Mouse (Mus musculus) central nervous system, embryonic 14 days (tissue): ENCODE measurements around the gene Rhox11. TPM values are rescaled to one million over a fixed set of nuclear protein-coding genes. Genes with fewer than 3 reads are reported as not detected.

Source experiments
- polyA plus RNA-seq: library from polyadenylated mRNA; depleted of rRNA; stranded (reverse); fragments of >200 nt; gene quantifications from 2 replicates; pipeline ENCODE4 v1.2.3, GENCODE M21; 2012; rRNA removed

Rhox11 gene
- not detected in 2 replicates for polyA plus RNA-seq

GRCm38 (mm10) chrX:38085041-38085440, at the start of gene Rhox11:
TSS of gene Rhox11 (minus strand) at chrX:38085141.

DNA sequence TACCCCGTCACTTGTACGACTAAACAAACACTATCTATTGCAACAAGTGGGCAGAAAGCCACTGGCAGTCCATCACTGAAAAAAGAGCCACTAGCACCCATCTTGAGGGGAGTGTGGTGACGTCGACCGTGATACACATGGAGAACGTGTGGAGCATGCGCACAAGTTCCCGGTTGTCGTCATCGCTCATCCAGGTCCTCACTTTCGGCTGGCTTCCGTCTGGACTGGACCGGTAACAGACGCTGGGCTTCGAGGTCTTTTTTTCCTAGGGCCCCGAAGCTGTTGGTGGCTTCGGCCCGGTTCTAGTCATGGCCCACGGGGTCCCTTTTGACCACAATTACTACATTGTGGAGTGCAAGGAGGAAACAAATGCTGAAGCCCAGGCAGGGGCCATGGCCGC, 36.0 kb upstream of the Rhox11 start, which contains the start of gene Rhox13:
Gene Rhox13, plus strand, starts transcription at position 238 of the 400 bp plus-strand sequence.

GRCm38 (mm10) chrX:38110807-38111206, 25.9 kb upstream of the Rhox11 start, which contains the start of gene Rhox12:
TSS of gene Rhox12 (minus strand) at chrX:38110907.

DNA sequence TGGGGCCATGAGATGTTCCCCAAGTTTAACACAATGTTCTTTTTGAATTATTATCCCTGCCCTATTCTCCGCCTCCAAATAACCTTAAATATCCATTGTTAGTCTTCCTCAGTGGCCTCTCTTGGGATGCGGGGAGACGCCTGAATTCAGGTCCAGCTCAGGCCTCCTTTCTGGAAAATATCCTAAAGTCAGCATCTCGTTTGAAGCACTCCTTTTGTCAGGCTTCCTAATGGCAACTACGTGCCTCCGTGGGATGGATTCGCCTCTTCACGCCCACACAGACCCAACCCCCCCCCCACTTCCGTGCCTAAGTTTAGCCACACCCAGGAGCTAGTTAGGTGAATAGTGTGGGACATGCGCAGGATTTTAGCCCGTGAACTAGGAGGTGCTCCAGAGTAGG, 18.8 kb downstream of the Rhox11 start, which contains the start of gene Rhox10:
Gene Rhox10, plus strand, starts transcription at position 301 of the 400 bp plus-strand sequence.

DNA sequence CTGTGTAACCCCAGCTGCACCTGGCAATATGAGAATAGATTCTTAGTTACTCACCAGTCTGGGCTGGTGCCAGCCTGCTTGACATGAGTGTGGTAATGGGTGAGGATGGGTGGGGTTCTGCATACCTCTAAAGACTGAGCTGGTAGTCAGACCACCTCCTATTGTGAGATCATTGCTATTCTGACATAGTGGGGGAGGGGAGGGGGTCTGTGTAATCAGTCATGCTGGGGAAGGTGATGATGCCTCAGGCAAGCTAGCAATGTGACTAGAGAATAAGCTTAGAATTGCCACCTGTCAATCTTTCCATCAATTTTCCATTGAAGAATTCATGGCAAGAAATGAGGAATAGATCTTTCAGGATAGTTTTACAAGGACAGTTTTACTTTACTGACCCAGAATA, 41.9 kb downstream of the Rhox11 start, which contains the start of gene Btg1-ps2:
Gene Btg1-ps2, minus strand, starts transcription at position 101 of the 400 bp plus-strand sequence.

Other genes starting within 250 kb of the Rhox11 start
- gene Rhox8, start 206.2 kb downstream of the Rhox11 start, polyA plus RNA-seq, result not detected in 2 replicates
- not detected in 2 replicates for gene Rhox7b, start 187.9 kb downstream of the Rhox11 start, polyA plus RNA-seq
- gene Rhox9, start 183.4 kb downstream of the Rhox11 start, polyA plus RNA-seq, result not detected in 2 replicates
- not detected in 2 replicates for gene Btg1-ps1, start 66.3 kb downstream of the Rhox11 start, polyA plus RNA-seq
- gene Btg1-ps2, start 42.0 kb downstream of the Rhox11 start, polyA plus RNA-seq, result not detected in 2 replicates
- gene Rhox10, start 18.7 kb downstream of the Rhox11 start, polyA plus RNA-seq, result not detected in 2 replicates
- gene Rhox12, start 25.8 kb upstream of the Rhox11 start, polyA plus RNA-seq, result not detected in 2 replicates
- gene Rhox13, start 36.1 kb upstream of the Rhox11 start, polyA plus RNA-seq, result not detected in 2 replicates
- gene Zbtb33, start 104.7 kb upstream of the Rhox11 start, polyA plus RNA-seq, result 14.1 and 16.9 TPM in 2 replicates
- gene Tmem255a, start 167.3 kb upstream of the Rhox11 start, polyA plus RNA-seq, result 10.6 and 15.6 TPM in 2 replicates
- 1.0 TPM in 1 of 2 replicates, not detected in the other for gene Atp1b4, start 231.0 kb upstream of the Rhox11 start, polyA plus RNA-seq